Mouse (Mus musculus) MEL (cell line): ENCODE measurements at regions not wholly inside any gene's neighbourhood (a gene's known extent, or its start where the extent isn't known, plus 50 kb on each side); places are given as distances from the start of the nearest gene placed in this dataset.

ENCODE experiments used
- DNase-seq: peaks from one replicate; pipeline ENCODE4 v3.0.0; 2011; ENCODE audit warnings: low read depth, low spot score
- H3K27ac ChIP-seq: 2 replicates; pipeline ENCODE4 v1.5.1; 2012; ENCODE audit warnings: low read depth, mild to moderate bottlenecking, control low read depth, low read length, moderate library complexity; ENCODE audit not compliant: control insufficient read depth
- H3K27me3 ChIP-seq, 2 experiments: fragments of 150-350 bp in 1 of 2; sonication (generic) in 1 of 2; 2 replicates each; pipeline ENCODE4 v1.6.1; 2012; ENCODE audit warnings: low read length in 2 of 2, mild to moderate bottlenecking in 2 of 2, improper control_type of control experiment in 1 of 2, moderate library complexity in 1 of 2; ENCODE audit not compliant: insufficient read depth in 2 of 2, control insufficient read depth in 1 of 2
- H3K36me3 ChIP-seq, 2 experiments: 2 replicates each; pipeline ENCODE4 v1.6.1; 2012 to 2014; ENCODE audit warnings: low read length in 2 of 2, improper control_type of control experiment in 1 of 2, inconsistent platforms in 1 of 2, mild to moderate bottlenecking in 1 of 2; ENCODE audit not compliant: insufficient read depth in 2 of 2, control insufficient read depth in 1 of 2
- H3K4me1 ChIP-seq, 2 experiments: fragments of 150-350 bp in 1 of 2; sonication (generic) in 1 of 2; 2 replicates each; pipeline ENCODE4 v1.6.1; 2012; ENCODE audit warnings: low read length in 2 of 2, improper control_type of control experiment in 1 of 2, mild to moderate bottlenecking in 1 of 2; ENCODE audit not compliant: insufficient read depth in 2 of 2, control insufficient read depth in 1 of 2
- H3K4me3 ChIP-seq, 2 experiments: fragments of 150-350 bp in 1 of 2; sonication (generic) in 1 of 2; 2 replicates each; pipeline ENCODE4 v1.5.1; 2012; ENCODE audit warnings: low read depth in 2 of 2, low read length in 2 of 2, mild to moderate bottlenecking in 2 of 2, moderate library complexity in 2 of 2, control low read depth in 1 of 2, improper control_type of control experiment in 1 of 2; ENCODE audit not compliant: control insufficient read depth in 1 of 2, insufficient read depth in 1 of 2
- H3K79me2 ChIP-seq: 2 replicates; pipeline ENCODE4 v1.6.1; 2012; ENCODE audit warnings: mild to moderate bottlenecking, low read length, moderate library complexity; ENCODE audit not compliant: control insufficient read depth, poor library complexity, insufficient read depth
- H3K9ac ChIP-seq: 2 replicates; pipeline ENCODE4 v1.6.1; 2012; ENCODE audit warnings: low read depth, mild to moderate bottlenecking, control low read depth, low read length, moderate library complexity; ENCODE audit not compliant: control insufficient read depth, poor library complexity, severe bottlenecking
- H3K9me3 ChIP-seq: fragments of 150-350 bp; sonication (generic); replicated peaks from 2 replicates; pipeline ENCODE4 v1.6.1; 2012; ENCODE audit warnings: mild to moderate bottlenecking, low read length, improper control_type of control experiment, moderate library complexity; ENCODE audit not compliant: insufficient read depth
- BHLHE40 ChIP-seq: IDR thresholded peaks from 2 replicates; pipeline ENCODE4 v1.6.1; 2012; ENCODE audit warnings: low read depth, mild to moderate bottlenecking, inconsistent platforms, low read length, improper control_type of control experiment, borderline replicate concordance
- CHD2 ChIP-seq: IDR thresholded peaks from 2 replicates; pipeline ENCODE4 v1.6.1; 2011; ENCODE audit warnings: low read length, improper control_type of control experiment
- CTCF ChIP-seq, 3 experiments: IDR thresholded peaks in 2 of 3; conservative IDR thresholded peaks in 1 of 3; 2 replicates each; pipeline ENCODE4 v1.5.1; 2011 to 2012; ENCODE audit warnings: low read length in 3 of 3, low read depth in 2 of 3, mild to moderate bottlenecking in 2 of 3, improper control_type of control experiment in 1 of 3, inconsistent platforms in 1 of 3, mixed read lengths in 1 of 3, moderate library complexity in 1 of 3; ENCODE audit not compliant: control insufficient read depth in 1 of 3, insufficient read depth in 1 of 3, poor library complexity in 1 of 3, severe bottlenecking in 1 of 3
- E2F4 ChIP-seq: IDR thresholded peaks from 2 replicates; pipeline ENCODE4 v1.6.1; 2011; ENCODE audit warnings: low read depth, low read length, improper control_type of control experiment, borderline replicate concordance
- ELF1 ChIP-seq: IDR thresholded peaks from 2 replicates; pipeline ENCODE4 v1.6.1; 2014; ENCODE audit warnings: low read depth, mild to moderate bottlenecking, inconsistent platforms, low read length, improper control_type of control experiment, moderate library complexity
- EP300 ChIP-seq, 2 experiments: IDR thresholded peaks; 2 replicates each; pipeline ENCODE4 v1.6.1; 2011; ENCODE audit warnings: improper control_type of control experiment in 2 of 2, low read length in 2 of 2, low read depth in 1 of 2, mild to moderate bottlenecking in 1 of 2
- ETS1 ChIP-seq: IDR thresholded peaks from 2 replicates; pipeline ENCODE4 v1.6.1; 2012; ENCODE audit warnings: low read depth, mild to moderate bottlenecking, inconsistent platforms, low read length, improper control_type of control experiment, moderate library complexity
- GABPA ChIP-seq: IDR thresholded peaks from 2 replicates; pipeline ENCODE4 v1.6.1; 2012; ENCODE audit warnings: low read depth, mild to moderate bottlenecking, inconsistent platforms, low read length, improper control_type of control experiment, moderate library complexity
- HCFC1 ChIP-seq: IDR thresholded peaks from 2 replicates; pipeline ENCODE4 v1.6.1; 2012; ENCODE audit warnings: low read depth, mild to moderate bottlenecking, inconsistent platforms, low read length, improper control_type of control experiment, moderate library complexity
- KAT2A ChIP-seq: conservative IDR thresholded peaks from 2 replicates; pipeline ENCODE4 v1.6.1; 2012; ENCODE audit warnings: low read depth, low read length, improper control_type of control experiment, inconsistent platforms
- MAFK ChIP-seq: IDR thresholded peaks from 2 replicates; pipeline ENCODE4 v1.6.1; 2011; ENCODE audit warnings: low read depth, mild to moderate bottlenecking, low read length, improper control_type of control experiment, borderline replicate concordance
- MAZ ChIP-seq: IDR thresholded peaks from 2 replicates; pipeline ENCODE4 v1.6.1; 2012; ENCODE audit warnings: low read depth, mild to moderate bottlenecking, inconsistent platforms, low read length, improper control_type of control experiment
- MEF2A ChIP-seq: IDR thresholded peaks from 2 replicates; pipeline ENCODE4 v1.6.1; 2014; ENCODE audit warnings: low read depth, mild to moderate bottlenecking, inconsistent platforms, low read length, improper control_type of control experiment; ENCODE audit not compliant: poor library complexity, insufficient replicate concordance, severe bottlenecking; ENCODE audit errors: extremely low read depth
- MYB ChIP-seq: IDR thresholded peaks from 2 replicates; pipeline ENCODE4 v1.6.1; 2011; ENCODE audit warnings: mild to moderate bottlenecking, low read depth, low read length, improper control_type of control experiment
- MYC ChIP-seq: IDR thresholded peaks from 2 replicates; pipeline ENCODE4 v1.6.1; 2011; ENCODE audit warnings: low read depth, mild to moderate bottlenecking, low read length, improper control_type of control experiment, moderate library complexity
- NELFE ChIP-seq: IDR thresholded peaks from 2 replicates; pipeline ENCODE4 v1.6.1; 2011; ENCODE audit warnings: low read depth, low read length, improper control_type of control experiment
- NRF1 ChIP-seq: IDR thresholded peaks from 2 replicates; pipeline ENCODE4 v1.6.1; 2014; ENCODE audit warnings: low read depth, mild to moderate bottlenecking, inconsistent platforms, low read length, improper control_type of control experiment, moderate library complexity; ENCODE audit not compliant: poor library complexity, insufficient read depth, severe bottlenecking
- RAD21 ChIP-seq: IDR thresholded peaks from 2 replicates; pipeline ENCODE4 v1.6.1; 2011; ENCODE audit warnings: mild to moderate bottlenecking, low read depth, low read length, improper control_type of control experiment
- RCOR1 ChIP-seq: IDR thresholded peaks from 2 replicates; pipeline ENCODE4 v1.6.1; 2012; ENCODE audit warnings: low read depth, mild to moderate bottlenecking, inconsistent platforms, low read length, improper control_type of control experiment
- SIN3A ChIP-seq: IDR thresholded peaks from 2 replicates; pipeline ENCODE4 v1.6.1; 2012; ENCODE audit warnings: low read length, improper control_type of control experiment, inconsistent platforms
- TBP ChIP-seq: IDR thresholded peaks from 2 replicates; pipeline ENCODE4 v1.8.0; 2011; ENCODE audit warnings: low read depth, low read length, improper control_type of control experiment
- TCF12 ChIP-seq: IDR thresholded peaks from 2 replicates; pipeline ENCODE4 v1.6.1; 2014; ENCODE audit warnings: low read depth, mild to moderate bottlenecking, inconsistent platforms, low read length, improper control_type of control experiment, moderate library complexity
- USF1 ChIP-seq: IDR thresholded peaks from 2 replicates; pipeline ENCODE4 v1.6.1; 2014; ENCODE audit warnings: low read depth, mild to moderate bottlenecking, inconsistent platforms, low read length, improper control_type of control experiment, moderate library complexity
- USF2 ChIP-seq, 2 experiments: IDR thresholded peaks; 2 replicates each; pipeline ENCODE4 v1.6.1; 2011 to 2012; ENCODE audit warnings: improper control_type of control experiment in 2 of 2, low read length in 2 of 2, borderline replicate concordance in 1 of 2, inconsistent platforms in 1 of 2, low read depth in 1 of 2, mild to moderate bottlenecking in 1 of 2; ENCODE audit not compliant: insufficient read depth in 1 of 2
- ZC3H11A ChIP-seq: IDR thresholded peaks from 2 replicates; pipeline ENCODE4 v1.6.1; 2012; ENCODE audit warnings: low read depth, mild to moderate bottlenecking, inconsistent platforms, low read length, improper control_type of control experiment
- ZKSCAN1 ChIP-seq: IDR thresholded peaks from 2 replicates; pipeline ENCODE4 v1.6.1; 2012; ENCODE audit warnings: low read depth, mild to moderate bottlenecking, inconsistent platforms, low read length, improper control_type of control experiment, moderate library complexity
- ZMIZ1 ChIP-seq: IDR thresholded peaks from 2 replicates; pipeline ENCODE4 v1.6.1; 2012; ENCODE audit warnings: low read depth, mild to moderate bottlenecking, inconsistent platforms, low read length, improper control_type of control experiment, moderate library complexity
- ZNF384 ChIP-seq: IDR thresholded peaks from 2 replicates; pipeline ENCODE4 v1.6.1; 2012; ENCODE audit warnings: low read depth, mild to moderate bottlenecking, inconsistent platforms, low read length, improper control_type of control experiment

- H3K4me1 ChIP-seq, result no peaks in the 10 kb centered on the region
- no peak overlapping the region for H3K4me3 ChIP-seq
- H3K9ac ChIP-seq, result no peak overlapping the region
- no peaks in the 10 kb centered on the region for H3K9me3 ChIP-seq
- H3K79me2 ChIP-seq, result no peaks in the 10 kb centered on the region
- no peak for DNase-seq
- TF ChIP-seq ELF1 (no peak), ZC3H11A (no peak), BHLHE40 (no peak), USF1 (no peak), CTCF (IDR thresholded peaks at IDR 0.05 in 2 of 3, conservative IDR thresholded peaks at IDR 0.05 in 1 of 3; ENCODE audit: control insufficient read depth in 1 of 3, insufficient read depth in 1 of 3, low read depth in 2 of 3, low read length in 3 of 3, poor library complexity in 1 of 3, severe bottlenecking in 1 of 3) (no peak), ZMIZ1 (no peak), HCFC1 (no peak), E2F4 (no peak), MYB (no peak), ETS1 (no peak), EP300 (IDR thresholded peaks at IDR 0.05; ENCODE audit: low read depth in 1 of 2, low read length in 2 of 2) (no peak), RAD21 (no peak), NRF1 (no peak), USF2 (IDR thresholded peaks at IDR 0.05; ENCODE audit: borderline replicate concordance in 1 of 2, insufficient read depth in 1 of 2, low read depth in 1 of 2, low read length in 2 of 2) (no peak), MEF2A (no peak), KAT2A (no peak), CHD2 (no peak), MAZ (no peak), ZKSCAN1 (no peak)
- no peak overlapping the region for H3K27ac ChIP-seq
- no peaks in the 10 kb centered on the region for H3K27me3 ChIP-seq
- H3K36me3 ChIP-seq, result no peaks in the 10 kb centered on the region
These were observed 70.6 kb upstream of the Irx3 start for GRCm38 (mm10) chr8:91872278-91873115.

- no peaks in the 10 kb centered on the region for H3K9me3 ChIP-seq
These were observed 65.2 kb upstream of the Irx3 start for GRCm38 (mm10) chr8:91867069-91867468.

More at GRCm38 (mm10) chr8:91867069-91867468, 65.2 kb upstream of the Irx3 start:
- Histone ChIP-seq H3K36me3 (no peaks in the 10 kb centered on the region), H3K79me2 (no peaks in the 10 kb centered on the region), H3K27me3 (no peaks in the 10 kb centered on the region), H3K27ac (no peak overlapping the region), H3K9ac (no peak overlapping the region), H3K4me3 (no peak overlapping the region), H3K4me1 (no peaks in the 10 kb centered on the region)
- DNase-seq, result no peak
- TF ChIP-seq ZNF384 (no peak), E2F4 (no peak), MAZ (no peak), RCOR1 (no peak), ELF1 (no peak), EP300 (IDR thresholded peaks at IDR 0.05; ENCODE audit: low read depth in 1 of 2, low read length in 2 of 2) (no peak), MYC (no peak), USF2 (IDR thresholded peaks at IDR 0.05; ENCODE audit: borderline replicate concordance in 1 of 2, insufficient read depth in 1 of 2, low read depth in 1 of 2, low read length in 2 of 2) (no peak), MAFK (no peak), GABPA (no peak), SIN3A (no peak), NELFE (no peak), BHLHE40 (no peak), ZKSCAN1 (no peak), CHD2 (no peak), ZMIZ1 (no peak), CTCF (IDR thresholded peaks at IDR 0.05 in 2 of 3, conservative IDR thresholded peaks at IDR 0.05 in 1 of 3; ENCODE audit: control insufficient read depth in 1 of 3, insufficient read depth in 1 of 3, low read depth in 2 of 3, low read length in 3 of 3, poor library complexity in 1 of 3, severe bottlenecking in 1 of 3) (no peak), TCF12 (no peak), TBP (no peak)
